Mouse (Mus musculus) bone marrow macrophage, adult 2 months (primary cell): Measurements from ENCODE around the gene Emc7.

Source experiments
- CTCF ChIP-seq: IDR thresholded peaks from 2 replicates; pipeline ENCODE4 v1.5.1; 2012; ENCODE audit warnings: low read depth, mild to moderate bottlenecking, low read length, moderate library complexity
- POLR2A ChIP-seq: IDR thresholded peaks from 2 replicates; pipeline ENCODE4 v1.6.1; 2012; ENCODE audit warnings: mild to moderate bottlenecking, low read depth, low read length, borderline replicate concordance

DNA sequence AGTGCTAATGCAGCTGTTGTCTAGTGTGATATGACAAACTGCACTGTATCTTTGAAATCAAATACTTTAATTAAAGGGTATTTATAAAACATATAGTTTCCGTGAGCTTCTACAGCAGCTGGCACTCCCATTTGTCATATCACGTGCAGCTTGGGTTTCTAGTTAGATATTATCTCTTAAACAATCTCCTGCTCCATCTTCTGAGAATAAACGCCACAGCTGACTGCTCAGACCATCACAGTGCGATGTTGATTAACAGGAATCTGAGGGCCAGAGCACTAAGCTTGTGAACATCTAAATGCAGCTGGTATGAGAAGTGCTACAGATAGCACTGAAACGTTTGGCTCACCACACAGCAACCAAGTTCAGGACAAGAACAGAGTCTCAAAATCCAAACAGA lies 24.4 kb upstream of the Emc7 start:
- TF ChIP-seq CTCF (no peak), POLR2A (no peak)
